Mouse (Mus musculus) ES-E14 (cell line): Measurements from ENCODE around the gene Ankrd35. TPM values are rescaled to one million over a fixed set of nuclear protein-coding genes. Genes with fewer than 3 reads are reported as not detected.
A peak's percentile ranks its signal among the peaks of the same experiment; 100 is the strongest.

Experiments
- DNase-seq: peaks from one replicate; pipeline ENCODE4 v3.0.0-alpha.2; 2013; ENCODE audit warnings: low read depth, low spot score
- H3K27ac ChIP-seq: 2 replicates; pipeline ENCODE4 v1.5.1; 2012; ENCODE audit warnings: low read depth, mild to moderate bottlenecking, low read length, moderate library complexity, mixed read lengths; ENCODE audit not compliant: poor library complexity, insufficient read depth, severe bottlenecking
- H3K36me3 ChIP-seq: 2 replicates; pipeline ENCODE4 v1.6.1; 2012; ENCODE audit warnings: mild to moderate bottlenecking, low read length, moderate library complexity, mixed read lengths; ENCODE audit not compliant: control insufficient read depth, poor library complexity, insufficient read depth, severe bottlenecking
- H3K4me1 ChIP-seq, 2 experiments: fragments of 150-350 bp in 1 of 2; sonication (generic) in 1 of 2; 2 replicates each; pipeline ENCODE4 v1.6.1; 2012; ENCODE audit warnings: low read length in 2 of 2, mild to moderate bottlenecking in 1 of 2, mixed read lengths in 1 of 2; ENCODE audit not compliant: control insufficient read depth in 2 of 2, insufficient read depth in 2 of 2, poor library complexity in 1 of 2
- H3K4me3 ChIP-seq, 2 experiments: fragments of 150-350 bp in 1 of 2; sonication (generic) in 1 of 2; 2 replicates each; pipeline ENCODE4 v1.5.1; 2012; ENCODE audit warnings: low read length in 2 of 2, low read depth in 1 of 2, mild to moderate bottlenecking in 1 of 2, mixed read lengths in 1 of 2; ENCODE audit not compliant: insufficient read depth in 1 of 2, poor library complexity in 1 of 2, severe bottlenecking in 1 of 2
- H3K9ac ChIP-seq: 2 replicates; pipeline ENCODE4 v1.6.1; 2012; ENCODE audit warnings: low read depth, mild to moderate bottlenecking, low read length, mixed read lengths; ENCODE audit not compliant: poor library complexity, insufficient read depth, severe bottlenecking
- H3K9me3 ChIP-seq: fragments of 150-350 bp; sonication (generic); 2 replicates; pipeline ENCODE4 v1.6.1; 2012; ENCODE audit warnings: low read depth, mild to moderate bottlenecking, low read length; ENCODE audit not compliant: control insufficient read depth, insufficient read depth
- CHD2 ChIP-seq: IDR thresholded peaks from 2 replicates; pipeline ENCODE4 v1.6.1; 2014; ENCODE audit warnings: mild to moderate bottlenecking, low read depth, low read length, inconsistent platforms
- HCFC1 ChIP-seq: IDR thresholded peaks from 2 replicates; pipeline ENCODE4 v1.6.1; 2012; ENCODE audit warnings: low read length, inconsistent platforms, borderline replicate concordance; ENCODE audit not compliant: insufficient read depth
- MAFK ChIP-seq: IDR thresholded peaks from 2 replicates; pipeline ENCODE4 v1.6.1; 2014; ENCODE audit warnings: mild to moderate bottlenecking, low read depth, low read length, inconsistent platforms; ENCODE audit not compliant: insufficient read depth
- ZC3H11A ChIP-seq: IDR thresholded peaks from 2 replicates; pipeline ENCODE4 v1.6.1; 2012; ENCODE audit warnings: low read depth, mild to moderate bottlenecking, inconsistent platforms, low read length, borderline replicate concordance
- ZNF384 ChIP-seq: IDR thresholded peaks from 2 replicates; pipeline ENCODE4 v1.6.1; 2012; ENCODE audit warnings: low read depth, low read length, inconsistent platforms
- in situ Hi-C, 2 experiments: fragments of 600-800 bp; cut with MboI; formaldehyde crosslinking; loops; one replicate each; pipeline ENCODE4 v1.15.1; 2025; ENCODE audit warnings: low sequenced_read_pairs in 2 of 2, inconsistent platforms in 1 of 2; ENCODE audit not compliant: unreplicated experiment in 2 of 2
- total RNA-seq: library from RNA; depleted of rRNA; stranded (reverse); fragments of 300-350 nt; gene quantifications from 2 replicates; pipeline ENCODE4 v1.2.3, GENCODE M21; 2012

Gene Ankrd35
- total RNA-seq, 1 experiment, result 3.7 TPM

DNA sequence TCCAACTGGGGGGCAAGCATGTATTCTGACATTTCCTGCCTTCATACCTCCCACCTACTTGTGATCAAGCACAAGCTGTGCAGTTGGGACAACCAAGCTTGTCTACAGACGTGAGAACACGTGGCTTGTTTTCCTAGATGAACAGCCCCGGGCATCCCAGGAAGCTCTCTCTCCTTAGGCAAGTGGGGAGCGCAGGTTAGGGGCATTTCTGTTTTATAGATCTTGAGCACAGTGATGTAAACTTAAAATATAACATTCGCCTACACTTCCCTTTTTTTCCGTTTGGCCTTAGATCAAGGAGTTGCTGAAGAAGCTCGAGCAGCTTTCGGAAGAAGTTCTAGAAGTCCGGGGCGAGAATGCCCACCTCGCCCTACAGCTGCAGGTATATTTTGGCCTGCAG, 18.9 kb downstream of the Ankrd35 start:
- no peak overlapping the region for H3K9ac ChIP-seq
- no peak for DNase-seq
- H3K36me3 ChIP-seq, result no peaks in the 10 kb centered on the region
- in situ Hi-C loops, result no loop called here
- H3K4me1 ChIP-seq, result peaks cover 9 to 15% of the 10 kb centered on the region in 2 experiments
- no peak for TF ChIP-seq HCFC1
- TF ChIP-seq ZNF384, result no peak
- no peak for TF ChIP-seq ZC3H11A
- no peak for TF ChIP-seq CHD2
- TF ChIP-seq MAFK, result no peak
- no peak overlapping the region for H3K4me3 ChIP-seq
- no peaks in the 10 kb centered on the region for H3K9me3 ChIP-seq
- H3K27ac ChIP-seq, result no peak overlapping the region

DNA sequence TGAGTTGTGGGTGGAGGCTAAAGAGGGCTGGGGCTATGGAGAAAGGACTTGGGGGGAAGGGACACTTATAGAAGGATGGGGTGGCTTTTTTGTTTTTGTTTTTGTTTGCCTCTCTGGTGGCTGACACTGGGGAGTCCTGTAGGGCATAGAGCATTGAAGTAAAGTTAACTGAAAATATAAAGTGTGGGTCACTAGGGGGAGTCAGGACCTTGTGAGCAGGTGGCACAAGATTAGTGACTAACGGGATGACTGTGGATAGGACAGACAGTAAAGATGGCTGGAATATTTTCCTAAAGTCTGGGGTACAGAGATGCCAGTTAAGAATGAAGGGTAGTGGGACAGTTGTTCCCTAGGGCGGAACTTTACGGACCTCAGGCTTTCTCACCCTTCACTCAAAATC, 20.4 kb downstream of the Ankrd35 start:
- no peaks in the 10 kb centered on the region for H3K9me3 ChIP-seq
- no peak overlapping the region for H3K4me3 ChIP-seq
- no peak overlapping the region for H3K27ac ChIP-seq
- in situ Hi-C loops, result no loop called here
- peaks cover 5 to 11% of the 10 kb centered on the region in 2 experiments for H3K4me1 ChIP-seq
- TF ChIP-seq HCFC1 (no peak), MAFK (no peak), ZC3H11A (no peak), CHD2 (no peak), ZNF384 (no peak)
- DNase-seq, result no peak
- H3K36me3 ChIP-seq, result no peaks in the 10 kb centered on the region
- no peak overlapping the region for H3K9ac ChIP-seq

DNA sequence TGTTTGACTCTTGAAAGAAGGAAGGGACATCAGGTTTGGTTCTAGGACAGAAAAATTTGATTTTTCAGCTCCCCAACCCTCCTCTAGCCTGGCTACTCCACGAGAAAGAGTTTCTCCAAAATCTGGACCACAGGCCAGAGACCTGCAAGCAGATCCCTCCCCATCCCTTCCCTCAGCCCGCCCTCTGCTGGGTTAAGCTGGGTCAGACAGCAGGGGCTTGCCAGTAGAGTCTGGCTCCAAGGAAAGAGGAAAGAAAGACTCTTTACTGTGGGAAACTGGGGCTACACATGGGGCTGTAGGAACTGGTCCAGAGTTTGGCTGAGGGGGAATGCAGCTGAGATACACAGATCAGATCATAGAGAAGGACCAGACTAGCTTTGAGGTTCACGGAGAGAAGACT, 22.6 kb downstream of the Ankrd35 start:
- TF ChIP-seq CHD2 (no peak), MAFK (no peak), HCFC1 (no peak), ZC3H11A (no peak), ZNF384 (no peak)
- H3K36me3 ChIP-seq, result no peaks in the 10 kb centered on the region
- in situ Hi-C loops, result no loop called here
- no peak overlapping the region for H3K9ac ChIP-seq
- DNase-seq, result no peak
- peaks cover 5 to 7% of the 10 kb centered on the region in 2 experiments for H3K4me1 ChIP-seq
- H3K9me3 ChIP-seq, result no peaks in the 10 kb centered on the region
- no peak overlapping the region for H3K27ac ChIP-seq
- H3K4me3 ChIP-seq, result no peak overlapping the region; a peak in 1 of 4 replicates

DNA sequence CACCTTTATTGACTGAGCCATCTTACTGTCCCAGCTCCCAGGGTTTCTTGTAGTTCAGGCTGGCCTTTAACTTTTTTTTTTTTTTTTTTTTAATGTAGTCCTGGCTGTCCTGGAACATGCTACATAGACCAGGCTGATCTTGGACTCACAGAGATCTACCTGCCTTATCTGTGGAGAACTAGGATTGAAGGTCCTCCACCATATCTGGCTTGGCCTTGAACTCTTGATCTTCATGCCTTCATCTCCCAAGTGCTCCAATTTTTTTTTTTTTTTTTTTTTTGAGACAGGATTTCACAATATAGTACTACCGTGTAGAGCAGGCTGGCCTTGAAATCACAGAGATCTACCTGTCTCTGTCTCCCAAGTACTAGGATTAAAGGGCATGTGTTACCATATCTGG, 23.6 kb downstream of the Ankrd35 start:
- H3K36me3 ChIP-seq, result no peaks in the 10 kb centered on the region
- in situ Hi-C loops, result no loop called here
- no peak overlapping the region for H3K9ac ChIP-seq
- no peak for DNase-seq
- peaks cover 10 to 12% of the 10 kb centered on the region in 2 experiments for H3K4me1 ChIP-seq
- H3K27ac ChIP-seq, result no peak overlapping the region
- no peak overlapping the region for H3K4me3 ChIP-seq
- TF ChIP-seq HCFC1, result no peak
- TF ChIP-seq CHD2, result no peak
- no peak for TF ChIP-seq MAFK
- no peak for TF ChIP-seq ZC3H11A
- no peak for TF ChIP-seq ZNF384
- no peaks in the 10 kb centered on the region for H3K9me3 ChIP-seq

DNA sequence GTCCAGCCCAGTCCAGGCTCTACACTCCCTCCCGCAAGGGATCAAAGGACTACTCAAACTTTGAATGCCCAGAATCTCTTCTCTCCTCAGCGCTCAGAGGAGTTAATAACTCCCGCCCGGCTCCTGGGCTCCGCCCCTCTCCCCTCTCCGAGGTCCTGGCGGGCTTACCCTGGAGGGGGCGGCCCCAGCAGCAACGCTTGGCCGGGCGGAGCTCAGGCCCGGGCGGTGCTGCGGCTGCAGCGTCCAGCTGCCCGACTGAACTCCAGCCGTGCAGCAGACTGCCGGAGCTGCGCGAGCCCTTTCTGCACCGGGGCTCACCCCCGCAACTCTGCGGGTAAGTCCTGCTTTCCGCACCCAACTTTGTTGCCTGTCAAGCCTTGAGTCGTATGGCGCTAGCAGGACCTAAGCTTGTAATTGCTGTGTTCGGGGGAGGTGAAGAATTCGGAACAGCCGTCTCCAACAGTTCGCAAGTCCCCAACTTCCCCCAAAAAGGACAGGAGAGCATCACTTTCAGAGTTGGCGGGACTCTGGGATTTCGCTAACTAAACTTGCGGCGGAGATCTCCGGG, 26.4 kb downstream of the Ankrd35 start, which contains the start of gene Pias3:
Pias3 (plus strand) TSS at position 187 of the 568 bp plus-strand sequence.
- peaks cover 13 to 18% of the 10 kb centered on the region in 2 experiments for H3K4me1 ChIP-seq
- no peak for TF ChIP-seq HCFC1
- no peak for TF ChIP-seq MAFK
- no peak for TF ChIP-seq ZC3H11A
- TF ChIP-seq CHD2, result no peak
- no peak for TF ChIP-seq ZNF384
- peak within 1 kb of the TSS; percentile 80 for H3K27ac ChIP-seq
- H3K9ac ChIP-seq, result peak within 1 kb of the TSS; percentile 90
- no peaks in the 10 kb centered on the region for H3K9me3 ChIP-seq
- peak; percentile 85 for DNase-seq
- H3K36me3 ChIP-seq, result 0 out of 2 replicates have a peak, but pooled peaks cover 1% of the 10 kb centered on the region
- H3K4me3 ChIP-seq, result peak within 1 kb of the TSS; percentile 88 to 92
- in situ Hi-C loops, result no loop called here
